Mouse (Mus musculus): ENCODE measurements around the gene Gas2l2. TPM values are rescaled to one million over a fixed set of nuclear protein-coding genes. Genes with fewer than 3 reads are reported as not detected.

Gene Gas2l2
- total RNA-seq, 2 experiments from 2014 or later, result not detected

DNA sequence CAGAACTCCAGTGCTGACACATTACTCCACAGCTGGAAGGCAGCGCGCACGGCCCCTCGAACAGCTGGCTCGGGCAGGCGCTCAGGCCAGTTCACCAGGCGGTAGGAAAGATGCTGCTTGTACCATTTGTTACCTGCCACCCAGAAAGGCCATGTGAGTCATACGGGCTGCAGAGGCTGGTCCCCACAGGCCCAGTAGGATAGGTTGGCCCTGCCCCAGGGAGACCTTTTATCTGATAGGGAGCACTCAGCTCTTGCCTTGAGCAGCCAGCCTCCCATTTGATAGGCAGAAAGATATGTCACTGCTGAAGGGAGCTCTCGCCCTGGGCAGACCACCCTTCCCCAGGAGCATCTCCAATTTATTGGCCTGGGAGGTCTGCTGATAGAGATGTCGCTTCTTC is 18.4 kb upstream of the Gas2l2 start:
- ATAC-seq (replicated peaks; ENCODE audit: low FRiP score, poor library complexity, severe bottlenecking), result no peak

DNA sequence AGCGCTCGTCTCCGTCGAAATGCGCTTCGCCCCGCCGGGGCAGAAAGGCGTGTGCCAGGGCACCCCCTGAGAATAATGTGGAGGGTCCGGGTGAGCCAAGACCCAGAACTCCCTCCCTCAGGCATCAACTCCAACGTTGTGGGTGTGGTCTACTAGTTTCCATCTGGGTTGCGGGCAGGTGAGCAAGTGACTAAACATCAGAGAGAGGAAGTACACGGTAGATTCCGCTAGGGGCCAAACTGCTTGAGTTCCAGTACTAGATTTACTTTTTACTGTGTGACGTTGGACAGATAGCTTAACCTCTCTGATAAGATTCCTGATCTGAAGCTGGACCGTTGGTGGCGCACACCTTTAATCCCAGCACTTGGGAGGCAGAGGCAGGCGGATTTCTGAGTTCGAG is 15.7 kb upstream of the Gas2l2 start:
- ATAC-seq (replicated peaks; ENCODE audit: low FRiP score, poor library complexity, severe bottlenecking), result no peak

DNA sequence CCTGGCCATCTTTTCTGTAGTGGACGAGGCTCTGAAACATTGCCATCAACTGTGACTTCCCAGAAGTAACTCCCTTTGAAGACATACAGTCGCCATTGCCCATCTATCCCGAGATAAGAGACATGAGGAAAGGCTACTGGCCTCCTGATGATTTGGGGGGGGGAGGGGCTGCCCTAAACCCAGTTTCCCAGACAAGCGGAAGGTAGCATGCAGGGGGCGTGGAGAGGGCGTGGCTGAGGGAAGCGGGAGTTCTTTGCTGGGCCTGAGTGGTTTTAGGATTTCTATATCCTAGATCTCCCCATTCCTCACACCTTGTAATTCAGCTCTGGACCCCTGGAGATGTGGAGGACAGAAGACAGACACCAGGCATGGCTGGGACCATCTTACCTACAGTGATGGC is 14.6 kb upstream of the Gas2l2 start:
- ATAC-seq (replicated peaks; ENCODE audit: low FRiP score, poor library complexity, severe bottlenecking), result no peak

DNA sequence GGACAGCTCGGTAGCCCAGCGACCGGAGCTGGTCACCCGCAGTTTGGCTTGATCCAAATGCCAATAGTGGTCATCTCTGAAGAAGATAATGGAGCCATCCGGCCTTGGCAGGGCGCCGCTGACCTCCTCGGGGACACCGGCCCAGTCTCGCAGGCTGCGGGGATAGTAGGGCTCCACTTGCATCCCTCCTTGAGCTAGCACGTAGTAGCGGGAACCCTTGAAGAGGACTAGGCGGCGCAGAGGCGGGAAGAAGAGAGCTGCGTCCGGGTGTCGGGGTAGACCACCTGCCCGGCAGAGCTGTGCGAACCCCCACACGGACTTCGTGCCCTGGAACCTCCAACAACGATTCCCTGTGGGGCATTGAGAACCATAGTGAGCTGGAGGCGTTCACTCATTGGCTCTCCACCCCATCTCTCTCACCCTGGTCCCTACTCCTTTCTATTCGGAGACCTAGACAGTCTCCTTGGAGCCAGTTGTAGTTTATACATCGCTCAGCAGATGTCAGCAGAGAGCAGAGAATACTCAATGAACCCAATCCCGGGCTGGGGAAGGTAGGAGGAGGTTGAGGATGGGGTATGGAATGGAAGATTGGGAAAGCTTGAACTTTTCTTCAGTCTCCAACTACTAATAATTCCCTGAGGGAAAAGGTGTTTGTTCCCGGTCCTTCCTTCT is 13.5 kb upstream of the Gas2l2 start:
- 0 out of 2 replicates have a peak, but pooled peaks have one; percentile 41 for ATAC-seq (replicated peaks; ENCODE audit: low FRiP score, poor library complexity, severe bottlenecking)

DNA sequence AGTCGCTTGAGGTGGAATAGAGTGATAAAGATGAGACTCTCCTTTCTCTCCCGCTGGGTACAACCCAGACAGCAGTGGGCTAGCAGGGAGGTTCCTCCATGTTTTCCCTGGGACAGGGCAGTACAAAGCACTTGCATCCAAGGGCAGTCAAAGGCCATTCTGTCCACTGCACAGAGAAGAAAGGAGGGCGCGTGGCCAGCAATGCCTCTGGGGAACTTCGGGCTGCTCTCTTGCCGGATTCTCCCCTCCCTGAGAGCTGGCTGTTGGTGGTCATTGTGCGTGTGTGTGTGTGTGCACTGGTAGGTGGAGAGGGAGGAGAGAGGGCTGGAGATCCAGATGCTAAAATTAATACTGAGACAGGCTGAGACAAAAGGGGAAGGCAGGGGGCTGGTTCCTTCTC is 12.0 kb upstream of the Gas2l2 start:
- no peak for ATAC-seq (replicated peaks; ENCODE audit: low FRiP score, poor library complexity, severe bottlenecking)

DNA sequence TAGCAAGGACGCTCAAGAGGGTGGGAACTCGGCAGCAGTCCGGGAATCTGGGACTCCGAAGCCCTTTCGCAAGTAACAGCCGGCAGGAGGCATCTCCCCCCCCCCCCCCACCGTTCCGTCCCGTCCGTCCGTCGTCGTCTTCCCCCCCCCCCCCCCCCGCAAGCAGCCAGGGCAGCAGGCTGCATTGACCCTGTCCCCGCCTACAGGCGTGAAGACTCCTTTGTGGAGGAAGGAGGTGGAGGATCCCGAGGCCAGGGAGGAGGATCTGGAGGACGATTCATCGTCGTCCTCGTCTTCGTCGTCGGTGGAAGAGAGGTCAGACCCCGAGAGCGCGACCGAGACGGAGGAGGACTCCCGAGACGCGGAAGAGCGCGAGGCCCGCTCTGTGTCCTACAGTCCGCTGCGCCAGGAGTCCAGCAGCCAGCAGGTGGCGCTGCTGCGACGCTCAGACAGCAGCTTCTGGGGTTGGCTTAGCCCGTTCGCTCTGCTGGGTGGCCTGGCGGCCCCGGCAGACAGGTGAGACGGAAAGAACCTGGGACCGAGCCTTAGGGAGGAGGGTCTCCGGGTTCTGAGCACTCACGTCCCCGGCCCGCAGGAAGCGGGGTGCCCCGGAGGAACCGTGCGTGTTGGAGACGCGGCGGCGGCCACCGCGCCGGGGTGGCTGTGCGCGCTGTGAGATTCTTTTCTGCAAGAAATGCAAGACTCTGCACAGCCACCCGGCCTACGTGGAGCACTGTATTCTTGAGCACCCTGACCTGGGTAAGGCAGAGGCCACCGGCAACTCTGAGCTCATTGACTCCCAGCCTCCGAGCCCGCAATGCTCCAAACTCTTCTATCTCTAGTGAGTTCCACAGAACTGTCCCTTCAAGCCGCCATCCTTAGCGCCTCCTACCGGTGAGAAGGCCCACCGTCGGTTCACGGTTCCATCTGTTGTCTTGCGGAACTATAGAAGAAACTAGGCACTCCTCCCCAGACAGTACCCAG is 11.1 kb upstream of the Gas2l2 start:
- peak; percentile 87 for ATAC-seq (replicated peaks; ENCODE audit: low FRiP score, poor library complexity, severe bottlenecking)

DNA sequence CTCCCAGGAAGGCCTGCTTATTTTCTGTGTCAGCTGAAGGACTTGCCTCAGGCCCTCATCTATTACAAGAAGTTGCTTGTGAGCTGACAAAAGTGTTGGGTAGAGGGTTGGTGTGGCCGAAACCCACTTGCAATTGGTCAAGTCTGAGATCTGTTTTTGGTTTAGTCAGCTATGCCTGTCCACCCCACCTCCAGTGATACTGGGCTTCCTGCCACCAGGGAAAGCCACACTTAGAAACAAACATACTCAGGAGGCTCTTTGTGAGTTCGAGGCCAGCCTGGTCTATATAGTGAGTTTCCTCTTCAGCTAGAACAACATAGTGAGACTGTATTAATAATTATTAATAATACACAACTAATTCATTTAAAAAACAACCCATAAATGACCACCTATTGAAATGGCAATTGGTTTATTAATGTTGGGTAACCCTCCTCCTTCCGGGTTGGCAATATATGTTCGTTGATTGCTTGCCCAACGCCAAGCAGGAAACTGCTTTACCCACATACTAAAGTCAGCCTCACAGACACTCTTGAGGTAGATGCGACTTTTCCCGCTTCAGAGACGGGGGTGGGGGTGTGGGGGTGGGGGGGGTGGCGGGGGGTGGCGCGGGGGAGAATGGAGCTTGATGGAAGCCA is 10.3 kb upstream of the Gas2l2 start:
- no peak for ATAC-seq (replicated peaks; ENCODE audit: low FRiP score, poor library complexity, severe bottlenecking)

DNA sequence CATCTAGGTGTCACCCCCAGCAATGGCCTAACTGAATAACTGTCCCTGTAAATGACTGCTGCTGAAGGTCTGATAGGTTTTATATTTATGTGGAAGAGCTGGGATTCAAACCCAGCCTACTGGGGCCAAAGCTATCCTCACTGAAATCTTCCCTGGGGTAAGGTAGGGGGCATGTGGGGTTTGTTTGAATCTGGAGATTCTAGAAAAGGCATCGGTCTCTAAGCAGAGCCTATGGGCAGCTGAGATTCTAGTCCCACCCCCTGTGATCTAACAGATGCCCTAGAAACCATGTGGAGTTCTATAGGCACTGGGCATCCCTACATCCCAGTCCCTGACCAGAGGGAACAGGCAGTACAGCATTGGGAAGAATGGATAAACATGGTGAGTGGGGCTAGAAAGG is 8.1 kb upstream of the Gas2l2 start, which contains the start of gene 1700020L24Rik:
TSS of gene 1700020L24Rik (plus strand) at position 301 of the 400 bp plus-strand sequence.
- ATAC-seq (replicated peaks; ENCODE audit: low FRiP score, poor library complexity, severe bottlenecking), result no peak

DNA sequence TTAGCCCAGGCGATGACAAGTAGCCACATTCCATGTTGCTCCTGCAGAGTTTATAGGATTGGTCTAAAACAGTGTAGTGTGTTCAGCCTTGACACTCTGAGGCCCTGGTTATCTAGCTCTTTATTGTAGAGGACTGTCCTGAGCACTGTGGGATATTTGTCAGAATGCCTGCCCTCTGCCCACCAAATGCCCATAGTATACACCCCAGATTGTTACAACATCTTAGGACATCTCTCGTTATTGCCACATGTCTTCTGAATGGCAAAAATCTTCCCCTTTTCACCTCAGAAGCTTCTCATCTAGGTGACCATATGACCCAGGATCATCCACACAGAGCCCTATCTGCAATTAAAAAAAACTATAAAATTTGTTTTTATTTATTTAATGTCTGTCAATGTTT is 3.3 kb upstream of the Gas2l2 start:
- no peak for ATAC-seq (replicated peaks; ENCODE audit: low FRiP score, poor library complexity, severe bottlenecking)

DNA sequence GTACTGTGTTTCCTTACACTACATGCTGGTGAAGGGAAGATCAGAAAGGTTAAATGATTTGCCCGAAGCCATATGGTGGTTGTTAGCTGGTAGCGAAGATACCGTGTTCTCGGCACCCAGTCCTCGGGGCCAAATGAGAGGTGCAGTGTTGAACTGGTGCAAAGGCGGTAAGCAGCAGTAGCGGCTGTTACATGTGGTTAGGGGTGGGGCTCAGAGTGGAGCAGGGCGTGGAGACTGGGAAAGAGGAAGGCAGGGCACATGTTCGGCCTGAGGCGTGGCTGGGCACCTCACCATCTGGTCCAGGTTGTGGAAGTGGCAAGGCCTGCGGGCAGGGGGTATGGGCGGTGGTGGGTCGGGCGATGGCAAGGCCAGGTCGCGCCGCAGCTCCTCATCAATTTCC is 2.3 kb downstream of the Gas2l2 start:
- ATAC-seq (replicated peaks; ENCODE audit: low FRiP score, poor library complexity, severe bottlenecking), result no peak

DNA sequence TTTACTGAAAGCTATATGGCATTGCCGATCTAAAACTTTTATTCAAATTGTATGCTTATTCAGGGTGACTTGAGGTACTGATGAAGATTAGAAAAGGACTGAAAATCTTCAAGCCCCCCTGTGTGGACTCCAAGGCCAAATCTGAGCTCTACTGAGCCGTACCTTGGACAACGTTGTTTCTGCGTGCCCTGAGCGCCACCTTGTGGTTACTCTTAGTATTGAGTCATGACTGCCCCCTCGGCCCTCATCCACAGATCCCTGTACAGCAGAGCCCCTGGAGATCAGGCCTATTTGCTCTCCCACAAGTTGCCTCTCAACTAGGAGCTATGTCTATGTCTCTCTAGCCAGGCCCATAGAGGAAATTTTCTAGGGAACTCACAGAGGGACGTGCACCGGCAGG is 4.6 kb downstream of the Gas2l2 start:
- peak; percentile 67; the same call in 1 of the 2 replicates for ATAC-seq (replicated peaks; ENCODE audit: low FRiP score, poor library complexity, severe bottlenecking)

DNA sequence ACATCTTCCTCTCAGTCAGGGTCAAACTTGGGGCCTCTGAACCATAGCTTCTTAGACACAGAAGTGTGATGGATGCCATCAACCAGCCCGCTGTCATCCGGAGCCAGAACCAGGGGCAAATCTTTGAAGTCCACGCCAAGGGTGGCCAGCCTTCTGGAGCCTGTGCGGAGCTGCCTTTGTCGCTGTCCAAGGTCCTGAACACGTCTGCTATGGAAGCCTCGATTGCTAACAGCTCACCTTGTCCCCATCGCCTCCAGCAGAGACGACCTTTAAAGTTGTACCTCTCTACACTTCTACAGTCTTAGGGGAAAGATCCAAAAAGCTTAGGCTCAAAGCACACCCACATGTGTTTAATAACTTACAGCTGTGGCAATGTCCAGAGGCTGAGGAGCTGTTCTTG is 8.0 kb downstream of the Gas2l2 start:
- no peak for ATAC-seq (replicated peaks; ENCODE audit: low FRiP score, poor library complexity, severe bottlenecking)

DNA sequence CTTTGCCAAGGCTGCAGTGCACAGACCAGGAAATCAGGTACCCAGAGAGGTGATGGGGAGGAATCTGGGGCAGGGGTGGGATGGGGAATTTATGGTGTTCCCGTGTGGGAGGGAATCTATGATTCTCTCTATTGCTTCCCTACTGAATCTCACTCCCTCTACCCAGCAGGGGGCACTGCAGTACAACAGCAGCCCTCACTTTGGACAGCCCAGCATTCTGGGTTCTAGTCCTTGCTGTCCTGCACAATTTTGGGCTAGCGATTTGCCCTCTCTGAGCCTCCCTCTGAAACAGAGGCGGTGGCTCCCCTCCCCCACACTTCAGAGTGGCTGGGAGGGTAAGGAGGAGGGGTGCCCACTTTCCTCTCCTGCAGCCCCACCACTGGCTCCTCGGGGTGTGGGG is 8.9 kb downstream of the Gas2l2 start:
- ATAC-seq (replicated peaks; ENCODE audit: low FRiP score, poor library complexity, severe bottlenecking), result no peak

DNA sequence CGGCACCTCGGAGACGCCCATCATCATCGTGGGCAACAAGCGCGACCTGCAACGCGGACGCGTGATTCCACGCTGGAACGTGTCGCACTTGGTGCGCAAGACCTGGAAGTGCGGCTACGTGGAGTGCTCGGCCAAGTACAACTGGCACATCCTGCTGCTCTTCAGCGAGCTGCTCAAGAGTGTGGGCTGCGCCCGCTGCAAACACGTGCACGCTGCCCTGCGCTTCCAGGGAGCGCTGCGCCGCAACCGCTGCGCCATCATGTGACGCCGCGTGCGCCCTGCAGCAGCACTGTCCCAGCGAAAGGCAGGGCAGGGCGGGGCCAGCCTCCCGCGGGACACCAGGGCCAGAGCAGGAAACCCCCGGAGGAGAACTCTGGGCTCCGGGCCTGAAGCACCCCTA is 10.7 kb downstream of the Gas2l2 start:
- ATAC-seq (replicated peaks; ENCODE audit: low FRiP score, poor library complexity, severe bottlenecking), result no peak

DNA sequence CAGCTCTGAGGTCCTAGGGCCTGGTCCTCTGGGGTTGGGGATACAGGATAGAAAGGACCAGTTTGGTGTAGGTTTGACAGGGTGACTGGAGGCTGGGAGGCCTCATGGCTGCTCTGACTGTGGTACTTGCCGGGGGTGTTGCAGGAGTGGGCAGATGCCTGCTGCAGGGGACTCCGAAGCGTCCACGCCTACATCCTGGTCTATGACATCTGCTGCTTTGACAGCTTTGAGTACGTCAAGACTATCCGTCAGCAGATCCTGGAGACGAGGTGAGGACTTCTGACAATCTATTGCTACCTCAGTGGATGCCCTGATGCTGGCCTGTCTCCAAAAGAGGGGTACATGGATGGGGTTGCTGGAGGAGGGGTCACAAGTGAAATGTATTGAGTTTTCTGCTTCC is 11.5 kb downstream of the Gas2l2 start:
- ATAC-seq (replicated peaks; ENCODE audit: low FRiP score, poor library complexity, severe bottlenecking), result no peak

DNA sequence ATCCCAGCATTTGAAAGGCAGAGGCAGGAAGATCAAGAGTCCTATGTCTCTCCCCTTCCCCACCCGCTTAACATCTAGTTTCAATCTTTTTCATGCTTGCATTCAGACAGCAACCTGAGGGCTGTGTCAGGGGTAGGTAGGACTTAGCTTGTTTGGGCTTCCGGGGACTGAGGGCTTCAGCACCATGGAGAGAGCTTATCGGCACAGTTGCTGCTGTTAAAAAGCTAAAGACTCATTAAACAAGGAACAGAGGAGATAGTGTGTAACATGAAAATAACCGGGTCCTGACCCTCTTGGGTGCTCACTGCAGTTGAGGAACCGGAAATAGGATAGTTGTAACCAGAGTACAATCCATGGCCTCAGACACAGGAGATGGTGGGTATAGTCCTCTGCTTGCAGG is 12.2 kb downstream of the Gas2l2 start:
- no peak for ATAC-seq (replicated peaks; ENCODE audit: low FRiP score, poor library complexity, severe bottlenecking)

DNA sequence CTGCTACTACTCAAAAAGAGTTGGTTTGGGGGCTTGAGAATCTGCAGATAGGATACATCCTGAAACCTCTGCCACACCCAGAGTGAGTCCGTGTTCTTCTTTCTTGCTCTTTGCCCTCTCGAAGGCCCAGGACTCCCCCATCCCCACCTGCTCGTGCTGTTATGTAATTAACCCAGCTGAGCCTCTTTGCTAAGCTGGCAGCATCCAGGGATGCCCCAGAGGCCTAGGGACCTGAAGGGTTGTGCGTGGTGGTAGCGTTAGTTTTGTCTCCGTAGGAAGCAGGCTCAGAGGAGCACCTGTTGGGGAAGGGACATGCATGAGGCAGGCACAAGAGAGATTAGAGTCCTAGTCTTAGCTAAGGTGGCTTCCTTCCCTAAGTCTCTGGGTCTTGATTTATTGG is 18.7 kb downstream of the Gas2l2 start:
- no peak for ATAC-seq (replicated peaks; ENCODE audit: low FRiP score, poor library complexity, severe bottlenecking)

DNA sequence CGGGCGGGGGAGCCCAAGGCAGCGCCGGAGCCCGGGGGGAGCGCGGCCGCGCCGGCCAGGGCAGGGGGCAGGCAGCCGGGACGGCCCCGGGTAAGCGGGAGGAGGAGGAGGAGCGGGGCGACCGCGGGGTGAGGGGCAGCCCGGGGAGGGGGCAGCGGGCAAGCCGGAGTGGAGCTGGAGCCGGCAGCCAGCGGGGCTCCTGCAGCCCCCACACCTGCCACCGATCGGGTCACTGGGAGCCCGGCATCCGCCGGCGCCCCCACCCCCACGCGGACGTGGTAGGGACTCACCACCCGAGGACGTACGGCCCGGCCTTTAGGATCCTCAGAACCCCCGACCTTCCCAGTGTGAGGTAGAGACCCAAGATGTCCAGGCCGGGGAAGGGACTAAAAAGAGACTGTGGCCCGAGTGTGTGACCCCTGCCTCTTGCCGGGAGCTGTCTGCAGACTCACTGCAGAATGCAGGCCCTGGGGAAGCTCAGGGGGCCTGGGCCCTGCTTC is 19.4 kb downstream of the Gas2l2 start:
- no peak for ATAC-seq (replicated peaks; ENCODE audit: low FRiP score, poor library complexity, severe bottlenecking)

DNA sequence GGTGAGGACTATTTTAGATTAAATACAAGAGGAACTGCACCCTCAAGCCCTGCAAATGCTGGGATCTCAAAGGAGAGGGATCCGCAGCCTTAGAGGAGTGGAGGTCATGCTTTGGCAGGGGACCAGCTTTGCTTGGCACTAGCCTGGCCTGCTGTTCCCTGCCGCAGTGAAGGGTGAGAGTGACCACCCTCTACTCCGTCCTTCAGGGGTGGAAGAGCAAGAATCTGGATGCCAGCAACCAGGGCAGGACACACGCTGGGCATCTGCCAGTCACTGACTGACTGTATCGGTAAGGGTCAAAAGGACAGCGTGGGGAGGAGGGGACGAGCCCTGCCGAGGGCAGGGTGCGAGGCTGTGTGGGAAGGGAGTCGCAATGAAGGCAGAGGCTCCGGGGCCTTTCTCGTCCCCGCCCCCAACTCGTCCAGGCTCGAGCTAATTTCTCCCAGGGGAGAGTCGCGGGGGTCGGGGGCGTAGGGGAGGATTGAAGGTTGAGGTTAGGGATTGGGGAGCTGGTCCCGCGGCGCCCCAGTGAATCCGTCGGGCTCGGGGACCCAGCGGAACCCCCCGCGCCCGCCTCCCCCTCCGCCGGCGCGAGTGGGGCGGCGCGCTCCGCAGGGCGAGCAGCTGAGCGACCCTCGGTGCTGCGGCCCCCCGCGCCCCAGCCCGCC is 20.0 kb downstream of the Gas2l2 start, which contains the start of gene Rasl10b:
TSS of gene Rasl10b (plus strand) at position 51 of the 668 bp plus-strand sequence.
- no peak for ATAC-seq (replicated peaks; ENCODE audit: low FRiP score, poor library complexity, severe bottlenecking)

DNA sequence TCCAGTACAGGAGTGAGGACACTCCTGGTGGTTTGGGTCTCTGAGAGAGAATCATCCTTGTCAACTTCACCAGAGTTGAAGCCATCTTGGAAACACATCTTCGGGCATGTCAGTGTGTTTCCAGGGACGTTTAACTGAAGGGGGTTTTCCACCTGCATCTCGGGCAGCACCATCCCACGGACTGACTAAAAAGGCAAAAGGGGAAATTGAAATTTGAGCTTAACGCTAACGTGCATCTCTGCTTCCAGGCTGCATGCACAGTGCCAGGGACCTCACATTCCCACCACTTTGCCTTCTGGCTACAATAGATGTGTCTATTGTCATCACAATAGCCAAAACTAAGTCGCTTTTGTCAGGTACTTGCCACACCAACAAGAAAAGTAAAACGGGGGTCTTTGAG is 21.0 kb downstream of the Gas2l2 start:
- ATAC-seq (replicated peaks; ENCODE audit: low FRiP score, poor library complexity, severe bottlenecking), result no peak

Data from erythroid progenitor cell, adult 5-6 weeks (primary cell).